Mouse (Mus musculus): ENCODE measurements around the gene Gm11983. TPM values are rescaled to one million over a fixed set of nuclear protein-coding genes. Genes with fewer than 3 reads are reported as not detected.
A peak's percentile ranks its signal among the peaks of the same experiment; 100 is the strongest.
"Not testable (repeated sequence)": the region's sequence is repeated elsewhere in the genome, so short reads cannot be mapped to it uniquely, and the experiment has no call there.

Gene Gm11983
- not detected for total RNA-seq (2021)
- long read RNA-seq, experiment 1 = 0 reads
- long read RNA-seq, experiment 2 = 0 reads

GRCm38 (mm10) chr11:6837554-6837953, at the start of gene Gm11983:
TSS of gene Gm11983 (minus strand) at chr11:6837654.
- DNase-seq (ENCODE audit: low spot score) = no peak

GRCm38 (mm10) chr11:6883045-6883444, 45.6 kb upstream of the Gm11983 start:
- DNase-seq (ENCODE audit: low spot score) = not testable (repeated sequence)

DNA sequence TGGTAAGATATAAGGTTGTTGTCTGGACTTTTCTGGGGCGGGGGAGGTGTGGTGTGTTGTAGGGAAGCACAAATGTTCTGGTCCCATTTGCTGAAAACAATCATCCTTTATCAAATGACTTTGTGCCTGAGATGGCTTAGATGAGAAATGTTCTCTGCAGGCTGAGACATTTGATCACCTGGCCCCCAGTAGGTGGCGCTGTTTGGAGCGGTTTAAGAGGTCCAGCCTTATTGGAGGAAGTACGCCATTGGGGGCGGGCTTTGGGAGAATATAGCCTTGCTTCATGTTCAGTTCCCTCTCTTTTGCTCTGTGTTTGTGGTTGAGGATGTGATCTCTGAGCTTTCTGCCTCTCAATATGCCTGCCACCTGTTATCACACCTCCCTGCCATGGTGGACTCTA, 44.2 kb upstream of the Gm11983 start:
- peak; percentile 3 for DNase-seq (ENCODE audit: low spot score)

DNA sequence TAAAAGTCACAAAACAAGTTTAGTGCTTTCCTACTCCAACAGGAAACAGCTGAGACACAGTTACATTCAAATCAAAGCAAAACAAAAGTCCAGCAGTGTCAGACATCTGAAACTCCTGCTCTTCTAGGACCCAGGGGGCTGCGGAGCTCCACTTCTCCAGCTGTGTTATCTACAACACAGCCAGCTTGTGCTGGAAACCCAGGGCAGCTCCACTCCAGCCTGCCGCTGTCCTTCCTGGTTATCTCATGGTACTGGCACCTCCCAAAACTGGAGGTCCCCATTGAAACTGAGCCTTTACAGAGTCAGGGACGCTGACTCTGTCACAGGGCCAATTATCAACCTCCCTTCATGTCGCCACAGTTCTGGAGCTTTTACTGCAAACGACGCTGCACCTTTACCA, 40.3 kb upstream of the Gm11983 start:
- no peak for DNase-seq (ENCODE audit: low spot score)

- DNase-seq (ENCODE audit: low spot score) = no peak
These were observed 33.5 kb upstream of the Gm11983 start for GRCm38 (mm10) chr11:6870947-6871346.

DNA sequence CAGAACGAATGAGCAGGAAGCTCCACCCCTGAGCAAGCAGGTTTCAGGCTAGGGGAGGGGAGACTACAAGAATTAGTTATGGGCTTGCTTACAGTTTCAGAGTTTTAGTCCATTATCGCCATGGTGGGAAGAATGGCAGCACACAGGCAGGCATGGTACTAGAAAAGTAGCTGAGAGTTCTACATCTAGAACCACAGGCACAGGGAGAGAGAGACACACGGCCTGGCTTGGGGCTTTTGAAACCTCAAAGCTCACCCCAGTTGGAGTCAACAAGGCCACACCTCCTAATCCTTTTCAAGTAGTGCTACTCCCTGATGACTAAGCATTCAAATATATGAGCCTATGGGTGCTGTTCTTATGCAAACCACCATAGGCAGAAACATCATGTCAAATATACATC, 28.1 kb upstream of the Gm11983 start:
- DNase-seq (ENCODE audit: low spot score) = no peak

GRCm38 (mm10) chr11:6862185-6862584, 24.7 kb upstream of the Gm11983 start:
- no peak for DNase-seq (ENCODE audit: low spot score)

- DNase-seq (ENCODE audit: low spot score) = no peak
These were observed 22.7 kb upstream of the Gm11983 start for GRCm38 (mm10) chr11:6859898-6860858.

- DNase-seq (ENCODE audit: low spot score) = no peak
These were observed 21.6 kb upstream of the Gm11983 start for GRCm38 (mm10) chr11:6859096-6859495.

GRCm38 (mm10) chr11:6855942-6856341, 18.5 kb upstream of the Gm11983 start:
- DNase-seq (ENCODE audit: low spot score) = no peak

DNA sequence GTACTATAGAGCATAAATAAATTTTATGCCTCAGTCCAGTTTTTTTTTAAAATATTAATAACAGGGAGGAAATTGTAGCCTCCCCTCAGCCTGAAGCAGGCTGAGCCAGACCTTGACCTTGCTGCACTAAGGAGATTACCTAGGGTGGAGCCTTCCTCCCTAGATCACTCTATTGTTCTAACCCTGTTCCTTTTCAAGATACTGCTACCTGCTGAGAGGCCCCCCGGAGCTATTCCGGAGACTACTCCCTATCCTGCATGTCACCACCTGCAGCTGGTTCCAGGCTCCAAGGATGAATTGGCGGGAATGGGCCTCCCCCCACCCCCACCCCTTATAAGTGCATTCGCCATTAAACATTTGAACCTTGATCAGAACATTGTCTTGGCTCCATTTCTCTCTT, 15.9 kb upstream of the Gm11983 start:
- not testable (repeated sequence) for DNase-seq (ENCODE audit: low spot score)

GRCm38 (mm10) chr11:6843831-6844230, 6.4 kb upstream of the Gm11983 start:
- no peak for DNase-seq (ENCODE audit: low spot score)

DNA sequence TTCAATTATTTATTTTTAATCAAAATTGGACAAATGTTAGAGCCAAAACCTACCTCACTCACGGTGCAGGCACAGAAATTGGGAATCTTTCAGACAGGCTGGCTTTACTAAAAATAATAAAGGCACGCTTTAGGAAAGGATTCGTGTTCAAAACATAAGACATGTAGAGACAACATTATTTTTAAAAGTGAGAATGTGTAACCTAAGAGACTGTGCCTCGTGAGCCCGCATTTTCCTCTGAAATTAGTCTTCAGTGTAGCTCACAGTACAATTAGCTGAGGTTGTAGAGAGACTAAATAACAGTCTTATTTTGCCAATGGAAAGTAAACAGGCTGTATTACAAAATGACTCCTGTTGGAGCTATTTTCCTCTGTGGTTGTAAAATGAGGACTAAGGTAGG, 4.7 kb upstream of the Gm11983 start:
- DNase-seq (ENCODE audit: low spot score) = no peak

DNA sequence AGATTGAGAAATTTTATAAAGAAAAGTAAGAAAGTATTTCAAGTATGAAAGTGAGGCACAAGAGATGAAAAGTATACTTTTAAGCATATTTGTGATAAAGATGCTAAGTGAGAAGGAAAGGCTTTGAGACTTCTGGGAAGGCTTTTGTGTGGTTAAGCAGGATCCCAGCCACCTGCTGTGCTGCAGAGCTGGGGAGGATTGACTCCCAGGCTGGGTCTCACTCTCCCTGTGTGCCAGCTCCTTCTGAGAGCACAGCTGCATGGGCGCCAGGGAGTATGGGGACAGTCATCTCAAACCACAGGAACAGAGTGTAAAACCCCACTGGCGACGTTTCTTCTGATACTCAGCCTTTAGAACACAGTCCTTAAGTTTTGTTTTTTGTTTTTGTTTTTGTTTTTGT, 3.3 kb upstream of the Gm11983 start:
- DNase-seq (ENCODE audit: low spot score) = no peak

DNA sequence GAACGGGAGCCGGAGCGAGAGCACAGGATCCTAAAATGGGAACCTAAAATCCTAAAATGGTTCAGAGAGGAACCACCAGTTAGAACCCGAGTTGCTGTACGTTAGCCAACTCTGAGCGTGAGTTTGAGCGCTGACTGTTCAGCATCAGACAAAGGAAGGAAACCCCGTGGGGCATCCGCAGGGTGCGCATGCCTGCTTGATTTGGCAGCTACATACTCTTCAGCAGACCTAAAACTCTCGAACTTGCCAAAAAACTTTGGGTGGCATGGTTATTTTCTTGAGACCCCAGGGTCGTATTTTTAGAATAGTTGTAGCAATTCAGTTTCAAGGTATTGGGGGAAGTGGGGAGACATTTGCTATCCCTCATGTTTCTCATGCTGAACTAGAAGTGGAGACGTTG, 2.8 kb downstream of the Gm11983 start:
- DNase-seq (ENCODE audit: low spot score) = no peak

DNA sequence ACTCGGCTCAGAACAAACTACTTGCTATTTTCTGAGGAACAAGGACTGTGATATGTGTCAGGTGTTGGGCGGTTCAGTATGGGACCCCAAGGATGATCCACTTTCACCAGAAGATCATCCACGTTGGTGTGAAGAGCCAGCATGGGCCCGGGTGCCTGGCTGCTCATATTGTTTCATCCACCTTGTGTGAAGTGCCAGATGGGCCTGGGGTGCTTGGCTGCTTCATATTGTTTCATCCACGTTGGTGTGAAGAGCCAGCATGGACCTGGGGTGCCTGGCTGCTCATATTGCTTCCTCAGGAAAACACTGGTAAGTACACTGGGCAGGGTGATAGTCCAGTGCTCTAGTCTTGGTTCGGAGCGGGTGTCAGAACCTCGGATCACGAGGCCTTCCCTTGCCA, 3.7 kb downstream of the Gm11983 start:
- DNase-seq (ENCODE audit: low spot score) = no peak

GRCm38 (mm10) chr11:6831931-6832330, 5.5 kb downstream of the Gm11983 start:
- DNase-seq (ENCODE audit: low spot score) = no peak

DNA sequence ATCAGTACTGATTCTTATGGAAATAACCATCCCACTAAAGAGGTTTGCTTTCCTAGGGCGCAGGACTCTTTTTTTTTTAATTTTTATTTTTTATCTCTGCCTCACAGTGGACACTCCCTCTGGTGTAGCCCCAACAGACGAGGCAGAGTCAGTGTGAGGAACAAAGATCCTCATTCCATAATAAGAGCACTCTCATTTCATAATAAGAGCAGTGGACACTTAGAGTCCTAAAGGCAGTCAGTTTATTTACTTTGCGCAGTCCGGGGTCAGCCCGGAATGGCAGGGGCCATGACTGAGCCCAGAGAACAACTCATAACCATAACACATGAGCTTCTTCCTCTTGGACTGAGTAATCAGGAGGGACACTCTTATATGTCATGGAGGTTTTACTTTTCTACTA, 9.3 kb downstream of the Gm11983 start:
- no peak for DNase-seq (ENCODE audit: low spot score)

DNA sequence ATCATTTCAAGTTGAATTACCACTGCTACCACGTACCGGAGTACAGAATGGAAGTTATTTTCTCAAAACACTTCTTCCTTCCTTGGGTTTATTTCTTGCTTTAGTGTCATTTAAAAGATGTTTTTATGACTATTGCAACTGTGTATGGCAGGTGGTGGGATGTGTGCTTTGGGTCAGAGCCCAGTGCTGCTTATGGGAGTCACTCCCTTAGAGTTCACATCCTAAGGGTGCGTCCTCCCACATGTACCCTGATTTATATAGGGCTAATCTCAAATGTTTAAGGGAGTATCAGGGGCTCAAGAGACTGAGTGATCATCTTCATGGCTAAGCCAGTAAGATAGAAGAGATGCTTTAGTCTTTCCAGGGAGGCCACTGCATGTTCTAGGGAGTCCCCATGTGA, 11.3 kb downstream of the Gm11983 start:
- no peak for DNase-seq (ENCODE audit: low spot score)

DNA sequence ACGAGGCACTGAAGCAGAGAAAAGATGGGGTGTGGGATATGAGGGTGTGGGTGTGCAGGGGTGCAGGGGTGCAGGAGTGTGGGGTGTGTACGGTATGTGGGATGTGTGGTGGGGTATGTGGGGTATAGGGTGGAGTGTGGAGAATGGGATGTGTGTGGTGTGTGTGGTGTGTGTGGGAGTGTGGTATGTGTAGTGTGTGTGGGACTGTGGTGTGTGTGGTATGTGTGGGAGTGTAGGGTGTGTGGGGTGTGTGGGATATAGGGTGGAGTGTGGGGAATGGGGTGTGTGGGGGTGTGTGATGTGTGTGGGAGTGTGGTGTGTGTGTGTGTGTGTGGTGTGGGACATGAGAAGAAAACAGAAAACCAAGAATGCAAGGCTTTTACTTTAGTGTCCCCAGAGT, 14.3 kb downstream of the Gm11983 start:
- no peak for DNase-seq (ENCODE audit: low spot score)

GRCm38 (mm10) chr11:6814486-6814885, 23.0 kb downstream of the Gm11983 start:
- no peak for DNase-seq (ENCODE audit: low spot score)

GRCm38 (mm10) chr11:6802879-6803278, 34.6 kb downstream of the Gm11983 start:
- DNase-seq (ENCODE audit: low spot score) = not testable (repeated sequence)

- DNase-seq (ENCODE audit: low spot score) = no peak
These were observed 46.8 kb downstream of the Gm11983 start for GRCm38 (mm10) chr11:6790690-6791089.
